Mouse (Mus musculus) spleen, embryonic (tissue): Measurements from ENCODE around the gene Tfe3.
"Not testable (repeated sequence)": the region's sequence is repeated elsewhere in the genome, so short reads cannot be mapped to it uniquely, and the experiment has no call there.

Source experiments
- CTCF ChIA-PET: fragments of 350-600 bp; sonication (Branson Sonifier 250); formaldehyde crosslinking; loops from one replicate; lab custom pipeline; 2022; lab: Charles Lee

Gene Tfe3

DNA sequence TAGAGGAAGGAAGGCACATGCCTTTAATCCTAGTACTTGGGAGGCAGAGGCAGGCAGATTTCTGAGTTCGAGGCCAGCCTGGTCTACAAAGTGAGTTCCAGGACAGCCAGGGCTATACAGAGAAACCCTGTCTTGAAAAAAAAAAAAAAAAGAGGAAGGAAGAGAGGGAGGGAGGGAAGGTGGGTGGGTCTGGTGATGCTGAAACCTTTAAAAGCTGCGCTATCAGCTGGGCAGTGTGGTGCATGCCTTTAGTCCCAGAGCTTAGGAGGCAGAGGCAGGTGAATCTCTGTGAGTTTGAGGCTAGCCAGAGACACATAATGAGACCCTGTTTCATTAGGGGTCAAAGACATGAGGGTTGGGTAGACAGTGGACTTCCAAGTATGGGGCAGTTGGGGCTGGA is 39.8 kb downstream of the Tfe3 start:
- CTCF ChIA-PET: not testable (repeated sequence)

DNA sequence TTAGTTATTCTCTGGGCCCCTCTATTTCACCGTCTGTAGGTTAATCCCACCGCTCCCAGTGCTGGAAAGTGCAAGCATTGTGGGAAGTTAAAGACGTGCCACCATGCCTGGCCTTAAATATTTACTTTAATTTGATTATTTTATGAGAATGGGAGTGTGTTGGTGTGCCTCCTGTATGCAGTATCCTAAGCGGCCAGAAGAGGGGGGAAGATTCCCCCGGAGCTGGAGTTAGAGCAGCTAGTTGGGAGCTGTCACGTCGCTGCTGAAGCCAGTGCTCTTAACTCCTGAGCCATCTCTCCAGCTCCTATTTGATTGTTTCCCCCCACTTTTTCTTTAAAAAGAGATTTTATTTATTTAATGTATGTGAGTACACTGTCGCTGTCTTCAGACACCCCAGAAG is 52.7 kb downstream of the Tfe3 start:
- CTCF ChIA-PET: not testable (repeated sequence)

DNA sequence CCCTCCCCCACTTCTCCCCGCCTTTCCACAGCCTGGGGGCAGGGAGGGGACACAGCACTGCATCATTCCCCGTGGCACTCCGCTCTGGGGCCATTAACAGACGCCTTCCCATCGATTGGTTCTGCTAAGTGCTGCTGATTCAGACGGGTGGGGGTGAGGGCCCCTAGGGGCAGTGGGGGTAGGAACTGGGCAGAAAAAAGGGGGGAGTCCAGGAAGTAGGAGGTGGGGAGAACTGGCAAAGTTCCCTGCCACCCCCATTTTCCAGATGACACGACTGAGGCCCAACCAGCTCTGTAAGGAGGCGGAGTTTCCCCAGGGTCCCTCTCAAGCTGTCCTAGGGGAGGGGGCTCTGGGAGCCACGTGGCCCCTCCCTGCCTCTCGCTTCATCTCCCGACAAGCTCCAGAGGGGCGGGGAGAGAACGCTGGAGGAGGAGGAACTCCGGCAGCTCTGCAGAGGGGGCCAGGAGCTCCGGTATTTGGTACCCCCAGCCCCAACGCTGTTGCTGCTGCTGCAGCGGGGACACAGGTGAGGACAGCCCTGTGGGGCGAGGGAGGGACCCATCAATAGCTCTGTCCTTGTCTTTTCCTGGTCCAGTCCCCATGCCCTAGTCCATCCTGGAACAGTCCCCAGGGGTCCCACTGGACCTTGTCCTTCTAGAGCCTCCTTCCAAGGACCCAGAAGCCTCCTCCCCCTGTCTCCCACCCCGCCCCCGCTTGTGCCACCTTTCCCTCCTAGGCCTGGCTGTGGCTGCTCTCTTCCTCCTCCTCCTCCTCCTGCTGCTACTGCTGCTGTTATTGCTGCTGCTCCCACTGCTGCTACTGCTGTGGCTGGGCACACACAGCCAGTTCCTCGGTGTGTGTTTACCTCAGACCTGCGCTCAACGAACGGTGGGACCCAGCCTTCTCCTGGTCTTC is 59.8 kb downstream of the Tfe3 start, which contains the start of gene Kcnd1:
Kcnd1 (plus strand) TSS at position 425 of the 915 bp plus-strand sequence.
- CTCF ChIA-PET: no interaction called here
